Mouse (Mus musculus): ENCODE measurements around the gene Mgea5. TPM values are rescaled to one million over a fixed set of nuclear protein-coding genes. Genes with fewer than 3 reads are reported as not detected.
"Not testable (repeated sequence)": the region's sequence is repeated elsewhere in the genome, so short reads cannot be mapped to it uniquely, and the experiment has no call there.

Mgea5 gene
- total and polyA plus RNA-seq, 3 experiments = 66.4 to 69.8 (median 69.4) TPM

DNA sequence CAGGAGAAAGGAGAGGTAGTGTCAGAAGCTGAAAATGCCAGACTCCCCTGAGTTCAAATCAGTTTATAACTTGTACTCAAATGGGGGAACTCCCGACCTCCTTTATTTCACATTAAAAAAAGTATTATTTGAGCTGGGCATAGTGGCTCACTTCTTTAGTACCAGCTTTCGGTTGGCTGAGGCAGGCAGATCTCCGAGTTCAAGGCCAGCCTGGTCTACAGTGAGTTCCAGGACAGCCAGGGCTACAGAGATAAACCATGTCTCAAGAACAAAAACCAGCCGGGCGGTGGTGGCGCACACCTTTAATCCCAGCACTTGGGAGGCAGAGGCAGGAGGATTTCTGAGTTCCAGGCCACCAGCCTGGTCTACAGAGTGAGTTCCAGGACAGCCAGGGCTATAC, 22.2 kb upstream of the Mgea5 start:
- H3K27ac ChIP-seq (ENCODE audit: insufficient read depth, low read depth); in situ Hi-C loops (cut with MboI; ENCODE audit: low pct_ligation_motif_present, low pct_unique_long_range_greater_than_20kb, low sequenced_read_pairs); H3K9ac ChIP-seq (ENCODE audit: insufficient read depth, low read depth); H3K4me2 ChIP-seq (ENCODE audit: insufficient read depth, low read depth, poor library complexity, severe bottlenecking); dilution Hi-C loops (cut with MboI; ENCODE audit: extremely low pct_ligation_motif_present, extremely low pct_unique_long_range_greater_than_20kb, low sequenced_read_pairs); DNase-seq (ENCODE audit: extremely low read depth); H3K79me2 ChIP-seq (replicated peaks; ENCODE audit: control insufficient read depth, extremely low read depth, insufficient read depth, poor library complexity, severe bottlenecking); H3K9me3 ChIP-seq (replicated peaks; ENCODE audit: low read length); H3K36me3 ChIP-seq (replicated peaks in 1 of 2; ENCODE audit: control insufficient read depth in 1 of 2, insufficient read depth in 1 of 2, low read length in 1 of 2); H3K27me3 ChIP-seq (replicated peaks); H3K4me3 ChIP-seq (replicated peaks in 1 of 3; ENCODE audit: low read depth in 2 of 3, low read length in 2 of 3, poor library complexity in 1 of 3): not testable (repeated sequence)
- H3K4me1 ChIP-seq (ENCODE audit: control insufficient read depth in 1 of 2, insufficient read depth in 2 of 2) = peaks cover 0 to 19% of the 10 kb centered on the region in 2 experiments; a peak in 2 of 4 replicates

DNA sequence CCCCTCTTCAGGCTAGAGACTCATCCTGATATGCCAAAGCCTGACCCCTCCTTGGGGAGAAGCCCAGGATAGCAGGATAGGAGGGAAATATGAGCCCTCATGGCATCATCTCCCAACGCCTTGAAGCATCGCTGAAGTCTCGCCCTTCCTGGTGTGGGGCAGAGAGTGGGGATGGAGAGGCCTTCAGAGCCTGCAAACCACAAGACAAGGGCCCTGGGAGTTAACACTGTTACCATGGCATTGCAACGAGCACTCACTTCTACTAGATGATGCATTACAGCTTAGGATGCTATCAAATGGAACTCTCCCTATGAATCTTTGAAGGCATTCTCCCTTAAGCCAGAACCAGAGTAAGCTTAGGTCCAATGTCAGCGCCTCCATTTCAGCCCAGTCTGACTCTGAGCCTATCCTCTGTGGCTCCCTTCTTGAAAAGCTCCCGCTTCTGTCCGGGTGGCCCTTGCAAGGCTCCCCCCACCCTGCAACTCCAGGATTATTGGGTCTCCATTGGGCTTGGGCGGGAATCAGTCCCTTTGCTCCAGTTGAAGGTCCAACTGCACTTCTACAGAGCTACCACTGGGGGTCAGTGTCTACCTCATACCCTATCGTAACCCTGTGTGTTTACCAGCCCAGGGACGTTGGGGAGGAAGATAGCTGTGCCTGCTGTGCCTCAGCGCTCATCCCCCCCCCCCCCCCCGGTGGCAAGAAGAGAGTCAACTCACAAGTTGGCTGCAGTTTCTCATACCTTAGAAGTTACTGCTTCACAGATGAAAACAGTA, 21.1 kb upstream of the Mgea5 start:
- H3K9ac ChIP-seq (ENCODE audit: insufficient read depth, low read depth) = no peak overlapping the region
- H3K27me3 ChIP-seq (replicated peaks) = no peaks in the 10 kb centered on the region
- H3K27ac ChIP-seq (ENCODE audit: insufficient read depth, low read depth) = no peak overlapping the region
- H3K9me3 ChIP-seq (replicated peaks; ENCODE audit: low read length) = peaks cover 6% of the 10 kb centered on the region
- H3K4me3 ChIP-seq (replicated peaks in 1 of 3; ENCODE audit: low read depth in 2 of 3, low read length in 2 of 3, poor library complexity in 1 of 3) = peak overlapping the region in 2 of 3 experiments; percentile 8 to 13
- in situ Hi-C loops (cut with MboI; ENCODE audit: low pct_ligation_motif_present, low pct_unique_long_range_greater_than_20kb, low sequenced_read_pairs) = no loop called here
- peaks cover 0 to 19% of the 10 kb centered on the region in 2 experiments; a peak in 2 of 4 replicates for H3K4me1 ChIP-seq (ENCODE audit: control insufficient read depth in 1 of 2, insufficient read depth in 2 of 2)
- DNase-seq (ENCODE audit: extremely low read depth) = peak; percentile 60
- no peaks in the 10 kb centered on the region for H3K36me3 ChIP-seq (replicated peaks in 1 of 2; ENCODE audit: control insufficient read depth in 1 of 2, insufficient read depth in 1 of 2, low read length in 1 of 2)
- H3K4me2 ChIP-seq (ENCODE audit: insufficient read depth, low read depth, poor library complexity, severe bottlenecking) = peak overlapping the region; percentile 51; the same call in 1 of the 2 replicates
- no peaks in the 10 kb centered on the region for H3K79me2 ChIP-seq (replicated peaks; ENCODE audit: control insufficient read depth, extremely low read depth, insufficient read depth, poor library complexity, severe bottlenecking)
- TF ChIP-seq ELF1 (IDR thresholded peaks at IDR 0.05; ENCODE audit: low read depth, low read length) = peak; percentile 31; the same call in 1 of the 2 replicates
- TF ChIP-seq SMC3 (IDR thresholded peaks at IDR 0.05; ENCODE audit: low read depth, low read length) = peak; percentile 75
- peak; percentile 25; the same call in 1 of the 2 replicates for TF ChIP-seq IRF4 (IDR thresholded peaks at IDR 0.05; ENCODE audit: low read depth, low read length)
- peak; percentile 60 to 86; a peak in 3 of 4 replicates for TF ChIP-seq CTCF (conservative IDR thresholded peaks at IDR 0.05 in 1 of 2, IDR thresholded peaks at IDR 0.05 in 1 of 2; ENCODE audit: low read depth in 2 of 2, low read length in 2 of 2)
- peak; percentile 48; the same call in 1 of the 2 replicates for TF ChIP-seq MAZ (IDR thresholded peaks at IDR 0.05; ENCODE audit: low read depth, low read length)
- no peak for TF ChIP-seq USF2 (conservative IDR thresholded peaks at IDR 0.05; ENCODE audit: low read depth, low read length)
- TF ChIP-seq ZC3H11A (IDR thresholded peaks at IDR 0.05; ENCODE audit: low read depth, low read length) = no peak
- no peak for TF ChIP-seq JUND (conservative IDR thresholded peaks at IDR 0.05; ENCODE audit: low read depth, low read length)
- no peak for TF ChIP-seq MAX (IDR thresholded peaks at IDR 0.05; ENCODE audit: low read length)
- TF ChIP-seq ZMIZ1 (IDR thresholded peaks at IDR 0.05; ENCODE audit: low read depth, low read length) = no peak
- TF ChIP-seq RAD21 (IDR thresholded peaks at IDR 0.05; ENCODE audit: low read depth, low read length) = peak; percentile 75
- no peak for TF ChIP-seq GABPA (IDR thresholded peaks at IDR 0.05; ENCODE audit: insufficient replicate concordance, low read depth, low read length)
- dilution Hi-C loops (cut with MboI; ENCODE audit: extremely low pct_ligation_motif_present, extremely low pct_unique_long_range_greater_than_20kb, low sequenced_read_pairs) = no loop called here

DNA sequence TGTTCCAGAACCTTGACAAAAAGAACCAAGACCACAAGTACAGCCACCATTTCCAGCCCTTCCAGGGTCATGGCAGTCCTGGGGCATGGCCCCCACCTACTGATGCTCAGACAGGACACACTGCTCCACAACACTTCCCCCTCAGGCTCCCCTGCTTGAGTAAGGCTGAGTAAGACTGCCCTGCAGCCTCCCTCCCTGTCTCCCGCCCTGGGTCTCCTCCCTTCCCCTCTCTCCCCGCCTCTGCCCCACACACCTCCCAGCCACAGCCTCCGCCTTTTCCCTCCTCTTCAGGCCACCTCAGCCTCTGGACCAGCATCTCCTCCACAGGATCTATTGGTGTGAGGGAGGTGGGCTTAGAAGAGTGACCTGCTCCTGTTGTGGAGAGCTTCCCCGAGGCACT, 19.8 kb upstream of the Mgea5 start:
- TF ChIP-seq CTCF (conservative IDR thresholded peaks at IDR 0.05 in 1 of 2, IDR thresholded peaks at IDR 0.05 in 1 of 2; ENCODE audit: low read depth in 2 of 2, low read length in 2 of 2) (no peak), CHD1 (IDR thresholded peaks at IDR 0.05; ENCODE audit: low read depth, low read length) (no peak), UBTF (IDR thresholded peaks at IDR 0.05; ENCODE audit: low read depth, low read length) (no peak), IRF4 (IDR thresholded peaks at IDR 0.05; ENCODE audit: low read depth, low read length) (no peak), PAX5 (IDR thresholded peaks at IDR 0.05; ENCODE audit: low read length) (no peak), POLR2A (IDR thresholded peaks at IDR 0.05; ENCODE audit: low read depth, low read length) (no peak), POLR2AphosphoS2 (IDR thresholded peaks at IDR 0.05; ENCODE audit: low read depth, low read length) (no peak), USF1 (IDR thresholded peaks at IDR 0.05; ENCODE audit: low read depth, low read length) (no peak), RAD21 (IDR thresholded peaks at IDR 0.05; ENCODE audit: low read depth, low read length) (no peak), SMC3 (IDR thresholded peaks at IDR 0.05; ENCODE audit: low read depth, low read length) (no peak), ZC3H11A (IDR thresholded peaks at IDR 0.05; ENCODE audit: low read depth, low read length) (no peak), CHD2 (IDR thresholded peaks at IDR 0.05; ENCODE audit: low read length) (no peak), MXI1 (IDR thresholded peaks at IDR 0.05; ENCODE audit: low read depth, low read length) (no peak), RCOR1 (conservative IDR thresholded peaks at IDR 0.05; ENCODE audit: low read depth, low read length) (no peak), TCF12 (IDR thresholded peaks at IDR 0.05; ENCODE audit: low read depth, low read length) (no peak), ZMIZ1 (IDR thresholded peaks at IDR 0.05; ENCODE audit: low read depth, low read length) (no peak), NELFE (IDR thresholded peaks at IDR 0.05; ENCODE audit: low read depth, low read length) (no peak), GABPA (IDR thresholded peaks at IDR 0.05; ENCODE audit: insufficient replicate concordance, low read depth, low read length) (no peak), BHLHE40 (IDR thresholded peaks at IDR 0.05; ENCODE audit: low read depth, low read length) (no peak)
- H3K4me2 ChIP-seq (ENCODE audit: insufficient read depth, low read depth, poor library complexity, severe bottlenecking) = no peak overlapping the region
- dilution Hi-C loops (cut with MboI; ENCODE audit: extremely low pct_ligation_motif_present, extremely low pct_unique_long_range_greater_than_20kb, low sequenced_read_pairs) = no loop called here

More for the DNA sequence above, 19.8 kb upstream of the Mgea5 start:
- Histone ChIP-seq H3K9me3 (replicated peaks; ENCODE audit: low read length) (peaks cover 6% of the 10 kb centered on the region), H3K79me2 (replicated peaks; ENCODE audit: control insufficient read depth, extremely low read depth, insufficient read depth, poor library complexity, severe bottlenecking) (no peaks in the 10 kb centered on the region), H3K4me1 (ENCODE audit: control insufficient read depth in 1 of 2, insufficient read depth in 2 of 2) (peaks cover 0 to 19% of the 10 kb centered on the region in 2 experiments; a peak in 2 of 4 replicates), H3K9ac (ENCODE audit: insufficient read depth, low read depth) (no peak overlapping the region), H3K27ac (ENCODE audit: insufficient read depth, low read depth) (no peak overlapping the region), H3K27me3 (replicated peaks) (no peaks in the 10 kb centered on the region), H3K4me3 (replicated peaks in 1 of 3; ENCODE audit: low read depth in 2 of 3, low read length in 2 of 3, poor library complexity in 1 of 3) (no peak overlapping the region), H3K36me3 (replicated peaks in 1 of 2; ENCODE audit: control insufficient read depth in 1 of 2, insufficient read depth in 1 of 2, low read length in 1 of 2) (no peaks in the 10 kb centered on the region)
- DNase-seq (ENCODE audit: extremely low read depth) = no peak
- in situ Hi-C loops (cut with MboI; ENCODE audit: low pct_ligation_motif_present, low pct_unique_long_range_greater_than_20kb, low sequenced_read_pairs) = no loop called here

Data from CH12.LX (cell line).